Mouse (Mus musculus) urinary bladder, postnatal 0 days (tissue): ENCODE results near the gene Olfr1028. TPM values are rescaled to one million over a fixed set of nuclear protein-coding genes. Genes with fewer than 3 reads are reported as not detected.

ENCODE experiments used
- polyA plus RNA-seq: library from polyadenylated mRNA; unstranded; fragments of >200 nt; fragmentation: Nextera tagmentation; extraction: Ambion mirVana; gene quantifications from 2 replicates; pipeline ENCODE4 v1.2.1, GENCODE M21; 2015

Olfr1028 gene
- polyA plus RNA-seq, result not detected in 2 replicates

GRCm38 (mm10) chr2:85950137-85950536, at the start of gene Olfr1028:
Olfr1028 (plus strand) TSS chr2:85950437.

DNA sequence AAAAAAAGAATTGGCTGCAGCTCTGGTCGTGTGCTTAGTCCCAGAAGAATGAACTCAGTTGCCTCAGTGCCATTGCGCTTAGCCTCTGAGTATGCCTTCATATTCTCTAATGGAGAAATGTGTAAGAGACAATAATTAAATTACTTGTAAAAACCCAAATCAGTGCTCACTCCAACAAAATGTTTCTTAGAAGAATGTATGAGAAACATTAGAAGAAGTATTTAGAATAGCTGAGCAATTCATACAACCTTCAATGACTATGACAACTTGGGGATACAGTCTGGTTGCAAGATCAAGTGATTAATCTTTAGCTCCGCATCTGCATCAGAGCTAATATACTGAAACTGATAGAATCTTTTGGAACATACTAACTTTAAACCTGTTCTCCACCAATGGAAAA, 45.3 kb upstream of the Olfr1028 start, which contains the start of gene Olfr1024:
Olfr1024 (minus strand) TSS at position 101 of the 400 bp plus-strand sequence.

GRCm38 (mm10) chr2:85914893-85915292, 35.3 kb upstream of the Olfr1028 start, which contains the start of gene Olfr1025-ps1:
Olfr1025-ps1 (plus strand) TSS chr2:85915193.

GRCm38 (mm10) chr2:85921258-85921657, 29.0 kb upstream of the Olfr1028 start, which contains the start of gene Olfr1026:
Olfr1026 (plus strand) TSS chr2:85921558.

DNA sequence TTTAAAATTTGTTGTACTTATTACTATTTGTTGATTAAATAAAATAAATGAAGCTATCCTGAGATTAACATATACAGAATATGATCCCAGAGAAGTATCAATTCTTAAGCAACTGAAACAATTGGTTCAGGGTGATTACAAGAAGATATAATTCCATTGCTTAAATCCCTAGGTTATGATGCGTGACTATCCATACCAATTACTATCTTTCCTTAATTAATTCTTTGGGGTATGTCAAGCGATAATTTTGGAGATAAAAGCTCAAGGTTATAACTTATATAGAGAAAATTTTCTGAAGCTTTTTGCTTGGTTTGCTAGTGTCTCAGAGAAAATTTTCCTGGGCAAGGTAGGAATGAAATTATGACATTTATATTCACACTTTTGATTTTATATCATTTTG, 23.4 kb downstream of the Olfr1028 start, which contains the start of gene Olfr1029:
Olfr1029 (plus strand) TSS at position 301 of the 400 bp plus-strand sequence.

DNA sequence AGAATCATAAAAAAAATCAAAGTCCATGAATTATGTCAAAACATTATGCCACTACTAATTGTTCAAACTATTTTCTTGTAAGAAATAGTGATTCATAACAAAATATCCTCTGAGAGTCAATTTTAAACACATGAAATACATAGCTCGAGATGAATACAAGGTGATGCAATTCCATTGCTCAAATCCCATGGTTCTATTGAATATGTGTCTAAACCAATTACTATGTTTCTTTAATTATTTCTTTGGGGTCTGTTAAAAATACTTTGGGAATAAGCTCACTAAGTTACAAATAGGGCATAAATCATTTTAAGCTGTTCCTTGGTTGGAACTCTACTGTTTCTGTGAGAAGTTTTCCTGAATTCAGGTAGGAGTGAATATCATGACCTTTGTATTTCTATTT, 28.7 kb downstream of the Olfr1028 start, which contains the start of gene Olfr1030:
Olfr1030 (plus strand) TSS at position 301 of the 400 bp plus-strand sequence.

DNA sequence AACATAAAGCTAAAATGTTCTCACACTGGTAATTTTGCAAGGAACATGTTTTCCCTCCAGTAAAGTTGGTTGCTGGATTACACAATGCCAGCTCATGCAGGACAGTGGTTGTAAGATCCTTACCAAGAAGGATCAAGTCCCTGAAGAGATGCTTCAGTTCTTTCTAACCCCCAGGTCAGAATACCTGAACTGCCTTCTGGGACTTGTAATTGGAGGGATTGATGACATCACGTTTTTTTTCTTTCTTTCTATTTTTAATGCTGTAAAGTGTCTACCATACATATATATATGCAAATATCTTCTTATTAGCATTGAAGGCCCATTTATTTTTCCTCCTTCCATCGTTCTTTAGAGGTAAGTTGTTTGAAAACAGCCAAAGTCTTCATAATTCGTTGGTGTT, 39.8 kb downstream of the Olfr1028 start, which contains the start of gene Olfr1031:
Olfr1031 (plus strand) TSS at position 301 of the 400 bp plus-strand sequence.

Other genes with a start within 250 kb of the Olfr1028 start
- gene Olfr1009, start 235.0 kb upstream of the Olfr1028 start, polyA plus RNA-seq, result not detected in 2 replicates
- not detected in 2 replicates for gene Olfr1012, start 187.7 kb upstream of the Olfr1028 start, polyA plus RNA-seq
- gene Olfr1013, start 183.3 kb upstream of the Olfr1028 start, polyA plus RNA-seq, result not detected in 2 replicates
- gene Olfr1014, start 177.7 kb upstream of the Olfr1028 start, polyA plus RNA-seq, result not detected in 2 replicates
- not detected in 2 replicates for gene Olfr1015, start 168.4 kb upstream of the Olfr1028 start, polyA plus RNA-seq
- gene Olfr1016, start 147.9 kb upstream of the Olfr1028 start, polyA plus RNA-seq, result not detected in 2 replicates
- gene Olfr1018, start 132.0 kb upstream of the Olfr1028 start, polyA plus RNA-seq, result not detected in 2 replicates
- gene Olfr1019, start 105.0 kb upstream of the Olfr1028 start, polyA plus RNA-seq, result not detected in 2 replicates
- not detected in 2 replicates for gene Olfr1020, start 103.4 kb upstream of the Olfr1028 start, polyA plus RNA-seq
- not detected in 2 replicates for gene Olfr1022, start 81.8 kb upstream of the Olfr1028 start, polyA plus RNA-seq
- gene Olfr1023, start 64.8 kb upstream of the Olfr1028 start, polyA plus RNA-seq, result not detected in 2 replicates
- not detected in 2 replicates for gene Olfr1024, start 45.4 kb upstream of the Olfr1028 start, polyA plus RNA-seq
- not detected in 2 replicates for gene Olfr1025-ps1, start 35.2 kb upstream of the Olfr1028 start, polyA plus RNA-seq
- not detected in 2 replicates for gene Olfr1026, start 28.9 kb upstream of the Olfr1028 start, polyA plus RNA-seq
- not detected in 2 replicates for gene Olfr1029, start 23.5 kb downstream of the Olfr1028 start, polyA plus RNA-seq
- not detected in 2 replicates for gene Olfr1030, start 28.8 kb downstream of the Olfr1028 start, polyA plus RNA-seq
- gene Olfr1031, start 39.9 kb downstream of the Olfr1028 start, polyA plus RNA-seq, result not detected in 2 replicates
- gene Olfr1032, start 55.1 kb downstream of the Olfr1028 start, polyA plus RNA-seq, result not detected in 2 replicates
- gene Olfr1033, start 70.2 kb downstream of the Olfr1028 start, polyA plus RNA-seq, result 41.0 TPM in 2 replicates
- 0.07 TPM in 2 replicates for gene Olfr1034, start 95.4 kb downstream of the Olfr1028 start, polyA plus RNA-seq
- not detected in 2 replicates for gene Olfr1036, start 123.6 kb downstream of the Olfr1028 start, polyA plus RNA-seq
- gene Olfr1037, start 136.9 kb downstream of the Olfr1028 start, polyA plus RNA-seq, result not detected in 2 replicates
- gene Olfr1039, start 185.5 kb downstream of the Olfr1028 start, polyA plus RNA-seq, result not detected in 2 replicates
- gene Olfr1040, start 196.3 kb downstream of the Olfr1028 start, polyA plus RNA-seq, result not detected in 2 replicates
- gene Olfr1042, start 211.4 kb downstream of the Olfr1028 start, polyA plus RNA-seq, result not detected in 2 replicates
- gene Olfr1043, start 217.1 kb downstream of the Olfr1028 start, polyA plus RNA-seq, result not detected in 2 replicates
- not detected in 2 replicates for gene Olfr1044, start 227.4 kb downstream of the Olfr1028 start, polyA plus RNA-seq
- not detected in 2 replicates for gene Olfr52, start 235.2 kb downstream of the Olfr1028 start, polyA plus RNA-seq